Mouse (Mus musculus) embryonic fibroblast, embryonic 13.5 days (primary cell): ENCODE results near the gene Vegfa. TPM values are rescaled to one million over a fixed set of nuclear protein-coding genes. Genes with fewer than 3 reads are reported as not detected.

Experiments used
- H3K27ac ChIP-seq: 2 replicates; pipeline ENCODE4 v1.5.1; 2012; ENCODE audit warnings: low read length, control low read depth, inconsistent platforms; ENCODE audit not compliant: insufficient read depth
- H3K4me1 ChIP-seq: 2 replicates; pipeline ENCODE4 v1.6.1; 2011; ENCODE audit warnings: low read length; ENCODE audit not compliant: control insufficient read depth, insufficient read depth
- H3K4me3 ChIP-seq: 2 replicates; pipeline ENCODE4 v1.5.1; 2011; ENCODE audit warnings: mild to moderate bottlenecking, control low read depth, low read length; ENCODE audit not compliant: insufficient read depth
- CTCF ChIP-seq: IDR thresholded peaks from 2 replicates; pipeline ENCODE4 v1.5.1; 2011; ENCODE audit warnings: mild to moderate bottlenecking, control low read depth, low read length, moderate library complexity, borderline replicate concordance; ENCODE audit not compliant: insufficient read depth
- POLR2A ChIP-seq: IDR thresholded peaks from 2 replicates; pipeline ENCODE4 v1.6.1; 2011; ENCODE audit warnings: low read depth, mild to moderate bottlenecking, control low read depth, low read length, moderate library complexity
- polyA plus RNA-seq: library from polyadenylated mRNA; stranded (reverse); fragments of >200 nt; gene quantifications from 2 replicates; pipeline ENCODE4 v1.2.4, GENCODE M21; 2011; ENCODE audit warnings: low read depth; ENCODE audit not compliant: missing spikeins, insufficient read length

Gene Vegfa
- polyA plus RNA-seq = 140 and 154 TPM in 2 replicates

DNA sequence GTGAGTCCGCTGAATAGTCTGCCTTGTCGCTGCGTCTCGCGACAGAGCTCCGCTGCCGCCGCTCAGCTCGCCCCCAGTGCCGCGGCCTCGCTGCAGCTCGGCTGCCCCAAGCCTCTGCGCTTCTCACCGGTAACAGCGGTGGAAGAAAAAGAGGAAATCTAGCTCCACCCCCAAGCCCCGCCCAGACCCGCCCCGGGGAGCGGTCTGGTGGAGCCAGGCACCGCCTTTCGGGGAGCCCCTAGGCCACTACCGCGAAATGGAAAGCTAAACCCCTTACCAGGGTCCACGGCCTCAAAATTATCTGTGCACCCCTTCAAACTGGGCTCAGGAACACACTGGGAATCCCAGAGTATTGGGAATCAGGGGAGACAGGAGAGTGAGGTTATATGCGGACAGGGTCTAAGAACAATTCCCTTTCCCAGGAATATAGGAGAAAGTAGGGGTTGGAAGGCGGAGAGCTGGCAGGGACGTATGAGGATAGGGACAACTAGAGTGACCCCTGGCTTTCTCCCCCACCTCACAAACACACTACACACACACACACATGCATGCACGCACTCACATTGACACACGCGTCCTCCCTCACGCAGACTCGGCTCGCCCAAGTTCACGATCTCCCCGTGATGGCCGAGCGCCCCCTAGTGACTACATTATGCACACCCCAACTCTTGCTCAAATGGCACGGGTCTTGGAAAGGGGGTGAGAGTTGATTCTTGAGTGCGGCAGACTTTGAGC lies at the start of gene Vegfa:
Vegfa (minus strand) TSS at position 113 of the 735 bp plus-strand sequence.
- TF ChIP-seq CTCF = peak; percentile 99
- peak; percentile 100 for TF ChIP-seq POLR2A
- peak within 1 kb of the TSS; percentile 90 for H3K27ac ChIP-seq
- H3K4me1 ChIP-seq = peaks cover 3% of the 10 kb centered on the region; the same call in 1 of the 2 replicates
- H3K4me3 ChIP-seq = peak within 1 kb of the TSS; percentile 88

DNA sequence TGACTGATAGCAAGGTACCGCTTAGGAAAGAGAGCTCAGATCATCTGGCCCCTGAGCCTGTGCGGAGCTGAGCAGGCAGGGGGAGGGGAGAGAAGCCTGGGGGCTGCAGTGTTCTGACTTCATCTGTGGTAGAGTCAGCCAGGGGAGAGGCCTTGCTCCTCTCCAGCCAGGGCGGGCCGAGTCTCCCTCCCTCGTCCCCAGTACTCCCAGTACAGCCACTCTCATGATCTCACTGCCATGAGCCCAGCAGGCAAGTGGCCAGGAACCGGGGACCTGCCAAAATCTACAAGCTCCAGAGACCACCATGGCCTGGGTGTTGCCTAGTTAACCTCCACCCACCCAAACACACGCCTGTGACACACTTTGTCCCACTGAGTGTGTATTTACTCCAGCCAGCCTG lies 49.5 kb upstream of the Vegfa start:
- Histone ChIP-seq H3K27ac (no peak overlapping the region), H3K4me1 (no peaks in the 10 kb centered on the region), H3K4me3 (no peak overlapping the region)
- TF ChIP-seq POLR2A = no peak
- TF ChIP-seq CTCF = no peak

DNA sequence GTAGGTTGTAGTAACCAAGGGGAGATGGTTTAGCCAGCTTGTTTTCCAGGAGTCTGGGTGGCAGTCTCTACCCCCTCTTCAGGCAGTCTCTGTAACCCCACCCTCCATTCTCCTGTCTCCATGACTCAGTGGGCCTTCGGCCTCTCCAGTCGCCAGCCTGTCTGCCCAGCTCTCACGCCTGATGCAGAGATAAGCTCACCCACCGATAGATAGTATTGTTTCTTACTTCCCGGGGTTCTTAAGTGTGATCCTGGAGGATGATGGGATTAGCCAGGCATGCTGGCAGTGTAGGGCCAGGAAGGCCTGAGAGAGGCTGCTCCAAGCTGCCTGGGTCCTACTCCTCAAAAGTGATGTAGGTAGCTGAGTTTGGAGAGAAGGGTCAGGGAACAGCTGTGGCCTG lies 48.9 kb upstream of the Vegfa start:
- Histone ChIP-seq H3K4me1 (no peaks in the 10 kb centered on the region), H3K27ac (no peak overlapping the region), H3K4me3 (no peak overlapping the region)
- TF ChIP-seq POLR2A (no peak), CTCF (no peak)

DNA sequence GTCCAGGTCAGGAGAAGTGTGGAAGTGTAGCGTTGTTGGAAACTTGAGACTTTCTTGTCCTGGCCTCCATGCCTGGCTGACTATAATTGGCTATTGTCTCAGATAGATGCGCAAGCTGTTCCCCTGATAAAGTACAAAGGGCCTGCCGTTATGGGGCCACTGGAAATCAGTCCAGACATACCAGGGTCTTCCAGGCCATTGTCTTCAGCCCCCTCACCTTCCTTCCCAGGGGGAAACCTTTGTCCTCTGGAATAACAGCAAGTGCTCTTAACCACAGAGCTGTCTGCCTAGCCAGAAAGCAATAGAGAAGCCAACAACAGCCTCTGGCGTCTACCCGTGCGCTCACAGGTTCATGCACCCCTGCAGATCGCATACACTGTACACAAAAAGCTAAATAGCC lies 48.2 kb upstream of the Vegfa start:
- Histone ChIP-seq H3K4me1 (no peaks in the 10 kb centered on the region), H3K4me3 (no peak overlapping the region), H3K27ac (no peak overlapping the region)
- TF ChIP-seq POLR2A = no peak
- TF ChIP-seq CTCF = no peak

DNA sequence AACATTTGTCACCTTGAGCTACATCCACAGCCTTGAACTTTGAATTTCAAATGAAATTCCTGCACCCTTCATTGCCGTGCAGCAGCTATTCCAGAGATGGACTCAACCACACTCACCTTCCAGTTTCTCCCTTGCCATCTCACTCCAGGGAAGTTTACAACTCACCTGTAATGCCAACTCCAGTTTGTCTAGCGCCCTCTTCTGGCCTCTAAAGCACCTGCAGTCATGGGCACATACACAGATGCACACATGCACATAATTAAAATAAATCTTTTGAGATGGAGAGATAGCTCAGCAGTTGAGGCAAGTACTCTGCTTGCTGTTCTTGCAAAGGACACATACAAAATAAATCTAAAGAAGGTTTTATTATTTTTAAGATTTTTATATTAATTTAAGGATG lies 46.9 kb upstream of the Vegfa start:
- TF ChIP-seq CTCF (no peak), POLR2A (no peak)
- H3K27ac ChIP-seq = no peak overlapping the region
- no peak overlapping the region for H3K4me3 ChIP-seq
- peaks cover 2% of the 10 kb centered on the region; the same call in 1 of the 2 replicates for H3K4me1 ChIP-seq

DNA sequence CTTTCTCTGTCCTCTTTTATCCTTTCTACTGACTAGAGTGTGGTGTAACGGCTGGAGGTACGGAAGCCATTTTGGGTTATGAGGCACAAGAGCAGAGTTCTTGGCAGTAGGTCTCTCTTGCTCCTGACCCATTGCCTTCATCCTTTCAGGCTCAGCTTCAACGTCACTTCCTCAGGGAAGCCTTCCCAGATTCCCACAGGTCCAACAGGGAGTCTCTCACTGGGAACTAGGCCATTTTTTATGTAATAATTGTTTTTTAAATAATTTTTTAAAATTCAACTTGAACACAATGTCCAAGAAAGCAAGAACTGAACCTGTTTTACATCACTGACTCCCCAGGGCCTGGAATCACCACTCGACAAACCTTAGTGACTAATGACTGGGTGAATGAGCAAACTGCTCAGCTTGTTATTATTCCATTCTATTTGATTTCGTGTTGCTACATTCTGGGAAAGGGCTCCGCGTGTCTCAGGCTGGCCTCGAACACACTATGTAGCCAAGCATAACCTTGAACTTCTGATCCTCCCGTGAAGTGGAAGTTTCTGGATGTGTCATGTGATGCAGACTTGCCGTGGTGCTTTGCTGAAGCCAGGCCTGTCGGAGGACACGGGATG lies 45.9 kb upstream of the Vegfa start:
- no peak overlapping the region for H3K27ac ChIP-seq
- TF ChIP-seq POLR2A (no peak), CTCF (no peak)
- H3K4me3 ChIP-seq = no peak overlapping the region
- peaks cover 2% of the 10 kb centered on the region; the same call in 1 of the 2 replicates for H3K4me1 ChIP-seq

DNA sequence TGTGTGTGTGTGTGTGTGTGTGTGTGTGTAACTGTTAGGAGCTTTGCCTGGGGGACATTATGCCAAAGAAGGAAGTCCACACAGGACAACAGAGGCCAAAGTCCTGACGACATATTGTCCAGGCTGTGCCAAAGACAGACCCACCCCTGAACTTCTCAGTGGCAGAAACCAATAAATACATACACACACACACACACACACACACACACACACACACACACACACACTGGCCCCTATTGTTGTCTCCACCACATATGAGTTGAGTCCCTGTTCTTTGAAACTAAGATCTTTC lies 44.0 kb upstream of the Vegfa start:
- no peak for TF ChIP-seq POLR2A
- Histone ChIP-seq H3K4me1 (peaks cover 2% of the 10 kb centered on the region; the same call in 1 of the 2 replicates), H3K4me3 (no peak overlapping the region), H3K27ac (no peak overlapping the region)

DNA sequence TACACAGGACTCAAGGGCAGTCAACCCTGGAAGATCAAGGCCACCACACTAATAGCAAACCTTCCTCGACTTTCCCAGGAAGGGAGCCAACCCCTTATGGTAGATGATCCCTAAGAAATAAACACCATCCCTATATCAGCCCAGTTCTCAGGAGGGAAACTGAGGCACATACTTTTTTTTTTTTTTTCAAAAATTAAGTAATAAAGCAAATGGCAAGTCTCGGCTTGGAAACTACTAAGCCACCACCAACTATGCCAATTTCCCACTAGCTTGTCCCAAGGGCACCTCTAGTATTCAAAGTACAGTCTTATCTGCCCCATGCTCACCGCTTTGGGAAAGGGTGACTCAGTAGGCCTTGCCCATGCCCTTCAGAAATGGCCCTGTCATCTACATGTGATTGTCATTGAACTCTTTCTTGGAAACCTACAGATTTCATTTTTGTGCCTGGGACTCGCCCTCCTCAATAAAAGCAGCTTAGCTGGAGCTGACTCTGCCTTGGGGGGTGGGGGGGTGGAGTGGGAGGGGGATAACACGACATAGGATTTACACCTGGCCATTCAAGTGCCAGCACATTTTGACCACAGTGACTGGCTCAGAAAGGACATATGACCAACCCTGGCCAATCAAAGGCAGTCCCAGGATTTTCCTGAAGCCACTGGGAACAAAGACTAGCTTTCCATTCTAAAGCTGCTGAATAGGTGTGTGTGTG lies 43.5 kb upstream of the Vegfa start:
- Histone ChIP-seq H3K27ac (no peak overlapping the region), H3K4me1 (peaks cover 2% of the 10 kb centered on the region; the same call in 1 of the 2 replicates), H3K4me3 (no peak overlapping the region)
- TF ChIP-seq CTCF (no peak), POLR2A (no peak)

DNA sequence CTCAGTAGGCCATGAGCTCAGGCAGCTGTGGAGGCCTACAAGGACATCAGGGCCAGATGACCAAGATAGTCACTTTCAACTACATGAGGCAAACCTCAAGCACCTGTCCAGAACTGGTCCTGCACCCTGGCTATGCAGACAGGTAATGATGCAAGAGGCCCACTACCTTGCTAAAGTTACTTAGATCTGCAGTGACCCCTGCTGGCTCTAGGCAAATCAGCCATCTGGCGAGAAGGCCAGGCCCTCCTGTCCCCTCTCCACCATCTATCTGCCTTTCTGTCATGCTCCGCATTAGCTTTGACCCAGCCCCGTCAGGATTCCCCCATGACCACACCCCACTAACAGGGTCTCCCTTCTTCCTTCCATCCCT lies 42.9 kb upstream of the Vegfa start:
- peaks cover 2% of the 10 kb centered on the region; the same call in 1 of the 2 replicates for H3K4me1 ChIP-seq
- TF ChIP-seq CTCF (peak; percentile 52; the same call in 1 of the 2 replicates), POLR2A (no peak)
- no peak overlapping the region for H3K4me3 ChIP-seq
- no peak overlapping the region for H3K27ac ChIP-seq

DNA sequence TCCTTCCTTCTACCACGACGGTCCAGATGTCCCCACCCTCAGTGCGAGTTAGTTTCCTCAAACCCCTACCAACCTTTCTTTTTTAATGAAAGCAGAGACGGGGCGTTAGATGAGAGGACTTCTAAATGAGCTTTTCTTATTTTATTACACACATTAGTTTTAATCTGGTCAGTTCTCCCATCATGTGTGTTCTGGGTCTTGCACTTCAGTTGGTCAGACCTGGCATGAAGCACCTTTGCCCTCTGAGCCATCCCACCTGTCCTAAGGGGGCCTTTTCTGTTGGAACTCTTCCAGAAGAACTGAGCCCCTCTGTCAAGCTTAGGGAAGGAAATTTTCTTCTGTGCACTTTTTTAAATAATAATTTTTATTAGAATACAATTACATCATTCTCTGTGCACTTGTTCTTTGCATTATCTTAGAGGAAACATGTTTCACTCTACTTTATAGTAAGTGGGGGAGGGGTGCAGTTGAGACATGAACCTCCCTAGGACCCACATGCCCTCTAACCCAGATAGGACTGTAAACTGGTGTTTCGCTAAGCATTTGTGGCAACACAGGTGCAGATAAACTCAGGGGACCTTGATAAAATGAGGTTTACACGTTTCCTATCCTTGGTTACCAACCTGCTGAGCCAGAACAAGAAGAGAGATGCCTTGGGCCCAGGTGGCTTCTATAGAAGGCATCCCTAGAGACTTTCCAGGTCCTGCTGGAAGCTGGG lies 42.4 kb upstream of the Vegfa start:
- Histone ChIP-seq H3K27ac (no peak overlapping the region), H3K4me3 (no peak overlapping the region)
- TF ChIP-seq CTCF (no peak), POLR2A (no peak)

More for the DNA sequence above, 42.4 kb upstream of the Vegfa start:
- peaks cover 2% of the 10 kb centered on the region; the same call in 1 of the 2 replicates for H3K4me1 ChIP-seq
